Mouse (Mus musculus) heart, embryonic 10.5 days (tissue): Measurements from ENCODE around the gene Rheb. TPM values are rescaled to one million over a fixed set of nuclear protein-coding genes. Genes with fewer than 3 reads are reported as not detected.
A peak's percentile ranks its signal among the peaks of the same experiment; 100 is the strongest.

Experiments used
- DNase-seq: peaks from one replicate; pipeline ENCODE4 v3.0.0-alpha.2; 2017; ENCODE audit warnings: low spot score
- H3K27ac ChIP-seq: fragments of 300-500 bp; sonication (generic); 2 replicates; pipeline ENCODE4 v1.5.1; 2016; ENCODE audit warnings: mild to moderate bottlenecking
- H3K27me3 ChIP-seq: fragments of 300-500 bp; sonication (generic); 2 replicates; pipeline ENCODE4 v1.6.1; 2016; ENCODE audit warnings: mild to moderate bottlenecking; ENCODE audit not compliant: poor library complexity, insufficient read depth, severe bottlenecking
- H3K36me3 ChIP-seq: fragments of 300-500 bp; sonication (generic); 2 replicates; pipeline ENCODE4 v1.6.1; 2016; ENCODE audit warnings: mild to moderate bottlenecking, moderate library complexity
- H3K4me1 ChIP-seq: fragments of 300-500 bp; sonication (generic); 2 replicates; pipeline ENCODE4 v1.6.1; 2016; ENCODE audit warnings: mild to moderate bottlenecking
- H3K4me3 ChIP-seq: fragments of 300-500 bp; sonication (generic); 2 replicates; pipeline ENCODE4 v1.5.1; 2016; ENCODE audit warnings: mild to moderate bottlenecking, moderate library complexity
- H3K9me3 ChIP-seq: fragments of 300-500 bp; sonication (generic); 2 replicates; pipeline ENCODE4 v1.6.1; 2016; ENCODE audit warnings: mild to moderate bottlenecking, moderate library complexity
- WGBS: fragments of 180-500 bp; shearing (Covaris S2); methylation state at CpG from one replicate; pipeline ENCODE4 v1.1.7; 2016; 5-methylcytosine and 5-hydroxymethylcytosine counted together
- polyA plus RNA-seq: library from polyadenylated mRNA; unstranded; fragments of >200 nt; fragmentation: Nextera tagmentation; extraction: Ambion mirVana; gene quantifications from 2 replicates; pipeline ENCODE4 v1.2.1, GENCODE M21; 2016

Gene Rheb
- 219 and 225 TPM in 2 replicates for polyA plus RNA-seq

GRCm38 (mm10) chr5:24842274-24843102 lies at the start of gene Rheb:
Rheb (minus strand) TSS chr5:24842624.
- no peaks in the 10 kb centered on the region for H3K27me3 ChIP-seq
- peaks cover 5% of the 10 kb centered on the region; the same call in 1 of the 2 replicates for H3K36me3 ChIP-seq
- peaks cover 34% of the 10 kb centered on the region for H3K4me1 ChIP-seq
- peak; percentile 100 for DNase-seq
- no peaks in the 10 kb centered on the region for H3K9me3 ChIP-seq
- peak within 1 kb of the TSS; percentile 97 for H3K27ac ChIP-seq
- peak within 1 kb of the TSS; percentile 89 for H3K4me3 ChIP-seq
- WGBS, result under 1% methylated on average over 92 of the region's 92 CpGs

- 28% methylated on average over 9 of the region's 9 CpGs for WGBS
- Histone ChIP-seq H3K9me3 (no peaks in the 10 kb centered on the region), H3K27ac (peak overlapping the region; percentile 77), H3K36me3 (peaks cover 44% of the 10 kb centered on the region), H3K27me3 (no peaks in the 10 kb centered on the region), H3K4me3 (peak overlapping the region; percentile 27), H3K4me1 (peaks cover 54% of the 10 kb centered on the region)
- peak; percentile 87 for DNase-seq
Observed at GRCm38 (mm10) chr5:24889860-24890259, 47.4 kb upstream of the Rheb start.

- Histone ChIP-seq H3K27me3 (no peaks in the 10 kb centered on the region), H3K9me3 (no peaks in the 10 kb centered on the region)
- WGBS, result 72% methylated on average over 11 of the region's 11 CpGs
Observed at GRCm38 (mm10) chr5:24888874-24889591, 46.6 kb upstream of the Rheb start.

GRCm38 (mm10) chr5:24887271-24887670 lies 44.8 kb upstream of the Rheb start:
- no peak overlapping the region for H3K4me3 ChIP-seq
- H3K36me3 ChIP-seq, result peaks cover 58% of the 10 kb centered on the region
- no peak overlapping the region for H3K27ac ChIP-seq
- peaks cover 40% of the 10 kb centered on the region for H3K4me1 ChIP-seq
- H3K9me3 ChIP-seq, result no peaks in the 10 kb centered on the region
- WGBS, result 79% methylated on average over 8 of the region's 8 CpGs
- no peak for DNase-seq
- no peaks in the 10 kb centered on the region for H3K27me3 ChIP-seq

More at GRCm38 (mm10) chr5:24888874-24889591, 46.6 kb upstream of the Rheb start:
- Histone ChIP-seq H3K4me3 (peak overlapping the region; percentile 27; the same call in 1 of the 2 replicates), H3K27ac (peak overlapping the region; percentile 77; the same call in 1 of the 2 replicates), H3K4me1 (peaks cover 46% of the 10 kb centered on the region), H3K36me3 (peaks cover 48% of the 10 kb centered on the region)
- DNase-seq, result no peak

- Histone ChIP-seq H3K27ac (peak overlapping the region; percentile 56; the same call in 1 of the 2 replicates), H3K9me3 (no peaks in the 10 kb centered on the region), H3K4me1 (peaks cover 25% of the 10 kb centered on the region), H3K27me3 (no peaks in the 10 kb centered on the region), H3K36me3 (peaks cover 80% of the 10 kb centered on the region), H3K4me3 (no peak overlapping the region)
- no peak for DNase-seq
- 70% methylated on average over 4 of the region's 4 CpGs for WGBS
Observed at GRCm38 (mm10) chr5:24878713-24879112, 36.3 kb upstream of the Rheb start.

GRCm38 (mm10) chr5:24877836-24878624 lies 35.6 kb upstream of the Rheb start:
- H3K4me3 ChIP-seq, result no peak overlapping the region
- no peaks in the 10 kb centered on the region for H3K9me3 ChIP-seq
- WGBS, result 51% methylated on average over 11 of the region's 11 CpGs
- H3K36me3 ChIP-seq, result peaks cover 82% of the 10 kb centered on the region
- peak; percentile 86 for DNase-seq
- peak overlapping the region; percentile 56 for H3K27ac ChIP-seq
- peaks cover 28% of the 10 kb centered on the region for H3K4me1 ChIP-seq
- no peaks in the 10 kb centered on the region for H3K27me3 ChIP-seq

GRCm38 (mm10) chr5:24876653-24877052 lies 34.2 kb upstream of the Rheb start:
- H3K4me1 ChIP-seq, result peaks cover 23% of the 10 kb centered on the region
- H3K9me3 ChIP-seq, result no peaks in the 10 kb centered on the region
- peaks cover 84% of the 10 kb centered on the region for H3K36me3 ChIP-seq
- 82% methylated on average over 9 of the region's 9 CpGs for WGBS
- H3K27ac ChIP-seq, result no peak overlapping the region
- H3K27me3 ChIP-seq, result no peaks in the 10 kb centered on the region
- no peak for DNase-seq
- no peak overlapping the region for H3K4me3 ChIP-seq

GRCm38 (mm10) chr5:24874111-24874510 lies 31.7 kb upstream of the Rheb start:
- H3K9me3 ChIP-seq, result no peaks in the 10 kb centered on the region
- peaks cover 22% of the 10 kb centered on the region for H3K4me1 ChIP-seq
- H3K36me3 ChIP-seq, result peaks cover 76% of the 10 kb centered on the region
- no peak overlapping the region for H3K27ac ChIP-seq
- WGBS, result 84% methylated on average over 4 of the region's 4 CpGs
- no peak for DNase-seq
- H3K4me3 ChIP-seq, result no peak overlapping the region
- no peaks in the 10 kb centered on the region for H3K27me3 ChIP-seq

- H3K4me3 ChIP-seq, result no peak overlapping the region
- WGBS, result 40% methylated on average over 6 of the region's 6 CpGs
- no peak overlapping the region for H3K27ac ChIP-seq
- peaks cover 16% of the 10 kb centered on the region for H3K4me1 ChIP-seq
- H3K36me3 ChIP-seq, result peaks cover 75% of the 10 kb centered on the region
- no peaks in the 10 kb centered on the region for H3K9me3 ChIP-seq
- H3K27me3 ChIP-seq, result no peaks in the 10 kb centered on the region
- DNase-seq, result no peak
Observed at GRCm38 (mm10) chr5:24873221-24873620, 30.8 kb upstream of the Rheb start.

GRCm38 (mm10) chr5:24871276-24871675 lies 28.9 kb upstream of the Rheb start:
- Histone ChIP-seq H3K4me1 (peaks cover 10% of the 10 kb centered on the region), H3K4me3 (no peak overlapping the region), H3K27ac (no peak overlapping the region), H3K27me3 (no peaks in the 10 kb centered on the region), H3K9me3 (0 out of 2 replicates have a peak, but pooled peaks cover 3% of the 10 kb centered on the region), H3K36me3 (peaks cover 77% of the 10 kb centered on the region)
- 89% methylated on average over 12 of the region's 12 CpGs for WGBS
- no peak for DNase-seq

- H3K9me3 ChIP-seq, result 0 out of 2 replicates have a peak, but pooled peaks cover 3% of the 10 kb centered on the region
- no peak overlapping the region for H3K4me3 ChIP-seq
- peaks cover 12% of the 10 kb centered on the region for H3K4me1 ChIP-seq
- H3K36me3 ChIP-seq, result peaks cover 72% of the 10 kb centered on the region
- WGBS, result 55% methylated on average over 11 of the region's 11 CpGs
- peak; percentile 85 for DNase-seq
- H3K27me3 ChIP-seq, result no peaks in the 10 kb centered on the region
- H3K27ac ChIP-seq, result no peak overlapping the region
Observed at GRCm38 (mm10) chr5:24869796-24870289, 27.4 kb upstream of the Rheb start.

- Histone ChIP-seq H3K27me3 (no peaks in the 10 kb centered on the region), H3K4me1 (peaks cover 36% of the 10 kb centered on the region), H3K36me3 (peaks cover 65% of the 10 kb centered on the region), H3K9me3 (0 out of 2 replicates have a peak, but pooled peaks cover 3% of the 10 kb centered on the region), H3K27ac (no peak overlapping the region), H3K4me3 (no peak overlapping the region)
- no peak for DNase-seq
- 65% methylated on average over 12 of the region's 12 CpGs for WGBS
Observed at GRCm38 (mm10) chr5:24863804-24864203, 21.4 kb upstream of the Rheb start.
